Mouse (Mus musculus) cerebellum, adult 2 months (tissue): Measurements from ENCODE around the gene Atf7ip. TPM values are rescaled to one million over a fixed set of nuclear protein-coding genes. Genes with fewer than 3 reads are reported as not detected.
A peak's percentile ranks its signal among the peaks of the same experiment; 100 is the strongest.

ENCODE experiments used
- DNase-seq, 2 experiments: peaks; one replicate each; pipeline ENCODE4 v3.0.0; 2021
- H3K27ac ChIP-seq: fragments of 200-500 bp; 2 replicates; pipeline ENCODE4 v1.5.1; 2012; ENCODE audit warnings: low read length, control low read depth, inconsistent platforms; ENCODE audit not compliant: insufficient read depth
- H3K27me3 ChIP-seq: fragments of 200-500 bp; 2 replicates; pipeline ENCODE4 v1.6.1; 2012; ENCODE audit warnings: inconsistent platforms, mild to moderate bottlenecking, low read length, moderate library complexity; ENCODE audit not compliant: control insufficient read depth, insufficient read depth
- H3K4me1 ChIP-seq: fragments of 200-500 bp; 2 replicates; pipeline ENCODE4 v1.6.1; 2011; ENCODE audit warnings: low read length; ENCODE audit not compliant: control insufficient read depth, insufficient read depth
- H3K4me3 ChIP-seq: fragments of 200-500 bp; replicated peaks from 2 replicates; pipeline ENCODE3; 2011; ENCODE audit warnings: mild to moderate bottlenecking, low read depth, low read length, control low read depth; ENCODE audit not compliant: insufficient read depth
- CTCF ChIP-seq: fragments of 200-500 bp; IDR thresholded peaks from 2 replicates; pipeline ENCODE4 v1.5.1; 2011; ENCODE audit warnings: low read depth, mild to moderate bottlenecking, control low read depth, low read length, moderate library complexity, borderline replicate concordance; ENCODE audit not compliant: insufficient read depth
- POLR2A ChIP-seq: fragments of 200-500 bp; IDR thresholded peaks from 2 replicates; pipeline ENCODE4 v1.6.1; 2011; ENCODE audit warnings: low read length, control low read depth, borderline replicate concordance; ENCODE audit not compliant: insufficient read depth
- WGBS: fragments of 180-500 bp; shearing (Covaris S2); methylation state at CpG from one replicate; pipeline ENCODE4 v1.1.7; 2018; 5-methylcytosine and 5-hydroxymethylcytosine counted together
- polyA plus RNA-seq: library from polyadenylated mRNA; depleted of rRNA; stranded (reverse); fragments of >200 nt; gene quantifications from 2 replicates; pipeline ENCODE4 v1.2.3, GENCODE M21; 2012

The Atf7ip gene
- polyA plus RNA-seq, 1 experiment, result 83.0 TPM

GRCm38 (mm10) chr6:136520361-136520760 lies 14.4 kb downstream of the Atf7ip start:
- H3K4me1 ChIP-seq, result peaks cover 3% of the 10 kb centered on the region; the same call in 1 of the 2 replicates
- no peaks in the 10 kb centered on the region for H3K27me3 ChIP-seq
- no peak for DNase-seq
- TF ChIP-seq POLR2A (no peak), CTCF (no peak)
- H3K4me3 ChIP-seq, result peak overlapping the region; percentile 41
- 49% methylated on average over 2 of the region's 2 CpGs for WGBS
- no peak overlapping the region for H3K27ac ChIP-seq

- DNase-seq, result no peak
- Histone ChIP-seq H3K4me3 (no peak overlapping the region), H3K27ac (0 out of 2 replicates have a peak overlapping the region, but pooled peaks have one; percentile 50), H3K27me3 (no peaks in the 10 kb centered on the region), H3K4me1 (peaks cover 3% of the 10 kb centered on the region; the same call in 1 of the 2 replicates)
- no peak for TF ChIP-seq POLR2A
- no peak for TF ChIP-seq CTCF
Observed at GRCm38 (mm10) chr6:136521681-136522080, 15.7 kb downstream of the Atf7ip start.

- DNase-seq, result no peak
- 89% methylated on average over 5 of the region's 5 CpGs for WGBS
- no peak overlapping the region for H3K4me3 ChIP-seq
- no peak overlapping the region for H3K27ac ChIP-seq
- H3K4me1 ChIP-seq, result peaks cover 3% of the 10 kb centered on the region; the same call in 1 of the 2 replicates
- no peak for TF ChIP-seq CTCF
- H3K27me3 ChIP-seq, result no peaks in the 10 kb centered on the region
Observed at GRCm38 (mm10) chr6:136522658-136523057, 16.7 kb downstream of the Atf7ip start.

- 91% methylated on average over 4 of the region's 4 CpGs for WGBS
- no peak overlapping the region for H3K27ac ChIP-seq
- TF ChIP-seq CTCF, result no peak
- TF ChIP-seq POLR2A, result no peak
Observed at GRCm38 (mm10) chr6:136524751-136525150, 18.8 kb downstream of the Atf7ip start.

GRCm38 (mm10) chr6:136525567-136525966 lies 19.6 kb downstream of the Atf7ip start:
- no peak for TF ChIP-seq POLR2A
- TF ChIP-seq CTCF, result no peak
- no peaks in the 10 kb centered on the region for H3K27me3 ChIP-seq
- H3K4me3 ChIP-seq, result no peak overlapping the region
- H3K4me1 ChIP-seq, result peaks cover 3% of the 10 kb centered on the region; the same call in 1 of the 2 replicates
- 93% methylated on average over 4 of the region's 4 CpGs for WGBS
- no peak for DNase-seq
- no peak overlapping the region for H3K27ac ChIP-seq

More at GRCm38 (mm10) chr6:136524751-136525150, 18.8 kb downstream of the Atf7ip start:
- Histone ChIP-seq H3K4me3 (no peak overlapping the region), H3K27me3 (no peaks in the 10 kb centered on the region), H3K4me1 (peaks cover 3% of the 10 kb centered on the region; the same call in 1 of the 2 replicates)
- no peak for DNase-seq

- TF ChIP-seq POLR2A (no peak), CTCF (no peak)
- DNase-seq, result no peak
- H3K4me1 ChIP-seq, result peaks cover 7% of the 10 kb centered on the region; the same call in 1 of the 2 replicates
- no peaks in the 10 kb centered on the region for H3K27me3 ChIP-seq
- H3K27ac ChIP-seq, result no peak overlapping the region
- H3K4me3 ChIP-seq, result no peak overlapping the region
- WGBS, result 69% methylated on average over 2 of the region's 2 CpGs
Observed at GRCm38 (mm10) chr6:136529156-136529555, 23.2 kb downstream of the Atf7ip start.

- DNase-seq, result peak; percentile 50 to 54
- peaks cover 7% of the 10 kb centered on the region; the same call in 1 of the 2 replicates for H3K4me1 ChIP-seq
- H3K27me3 ChIP-seq, result no peaks in the 10 kb centered on the region
- peak overlapping the region; percentile 31 for H3K4me3 ChIP-seq
- H3K27ac ChIP-seq, result peak overlapping the region; percentile 99
- no peak for TF ChIP-seq CTCF
- TF ChIP-seq POLR2A, result no peak
- 41% methylated on average over 7 of the region's 7 CpGs for WGBS
Observed at GRCm38 (mm10) chr6:136531792-136532230, 25.8 kb downstream of the Atf7ip start.

GRCm38 (mm10) chr6:136532535-136533291 lies 26.7 kb downstream of the Atf7ip start:
- Histone ChIP-seq H3K4me3 (peak overlapping the region; percentile 27), H3K27me3 (no peaks in the 10 kb centered on the region), H3K27ac (peak overlapping the region; percentile 61), H3K4me1 (peaks cover 7% of the 10 kb centered on the region; the same call in 1 of the 2 replicates)
- TF ChIP-seq CTCF (no peak), POLR2A (peak; percentile 57; the same call in 1 of the 2 replicates)
- peak; percentile 92 to 93 for DNase-seq
- 4% methylated on average over 7 of the region's 7 CpGs for WGBS
